Mouse (Mus musculus) myocyte (in vitro differentiated cells): ENCODE results near the gene Fkbp14.

Source experiments
- CEBPB ChIP-seq: IDR thresholded peaks from 2 replicates; pipeline ENCODE4 v1.6.1; 2011; ENCODE audit warnings: mild to moderate bottlenecking, moderate library complexity; ENCODE audit not compliant: poor library complexity, insufficient read depth, severe bottlenecking
- E2F4 ChIP-seq: IDR thresholded peaks from one replicate; pipeline ENCODE4 v1.6.1; 2011; ENCODE audit warnings: mild to moderate bottlenecking, control low read depth, moderate library complexity; ENCODE audit not compliant: insufficient read depth
- MAX ChIP-seq: IDR thresholded peaks from one replicate; pipeline ENCODE4 v1.6.1; 2011; ENCODE audit warnings: low read depth, mild to moderate bottlenecking, control low read depth
- MYOD1 ChIP-seq, 3 experiments: IDR thresholded peaks; one replicate each; pipeline ENCODE4 v1.6.1; 2011; ENCODE audit warnings: control low read depth in 2 of 3, low read depth in 2 of 3, mild to moderate bottlenecking in 2 of 3, moderate library complexity in 1 of 3; ENCODE audit not compliant: insufficient read length in 2 of 3, control insufficient read depth in 1 of 3
- POLR2A ChIP-seq: IDR thresholded peaks from one replicate; pipeline ENCODE4 v1.6.1; 2011; ENCODE audit warnings: low read depth, mild to moderate bottlenecking, control low read depth, moderate library complexity; ENCODE audit not compliant: insufficient read length
- POLR2AphosphoS2 ChIP-seq: IDR thresholded peaks from one replicate; pipeline ENCODE4 v1.6.1; 2011; ENCODE audit warnings: low read depth, control low read depth; ENCODE audit not compliant: insufficient read length
- REST ChIP-seq: IDR thresholded peaks from one replicate; pipeline ENCODE4 v1.6.1; 2011; ENCODE audit warnings: mild to moderate bottlenecking, control low read depth, moderate library complexity; ENCODE audit not compliant: insufficient read depth, insufficient read length
- TCF12 ChIP-seq: IDR thresholded peaks from one replicate; pipeline ENCODE4 v1.6.1; 2011; ENCODE audit warnings: mild to moderate bottlenecking, control low read depth; ENCODE audit not compliant: poor library complexity, insufficient read depth, severe bottlenecking
- TCF3 ChIP-seq: IDR thresholded peaks from one replicate; pipeline ENCODE4 v1.6.1; 2011; ENCODE audit warnings: low read depth, control low read depth; ENCODE audit not compliant: insufficient read length
- USF1 ChIP-seq: IDR thresholded peaks from one replicate; pipeline ENCODE4 v1.6.1; 2011; ENCODE audit warnings: low read depth, mild to moderate bottlenecking, control low read depth, moderate library complexity

- TF ChIP-seq POLR2A (no peak), E2F4 (no peak), TCF12 (no peak), POLR2AphosphoS2 (no peak), USF1 (no peak), MYOD1 (IDR thresholded peaks at IDR 0.05; ENCODE audit: control insufficient read depth in 1 of 3, insufficient read length in 2 of 3, low read depth in 2 of 3) (no peak), MAX (no peak), TCF3 (no peak), CEBPB (no peak), REST (no peak)
These were observed 5.3 kb downstream of the Fkbp14 start for GRCm38 (mm10) chr6:54591778-54592177.
